Mouse (Mus musculus): ENCODE results near the gene Fam89a.

The Fam89a gene

GRCm38 (mm10) chr8:124751709-124752173 lies at the start of gene Fam89a:
Gene Fam89a (minus strand): TSS chr8:124751832.
- DNase-seq (ENCODE audit: low spot score) = peak; percentile 17

- no peak for DNase-seq (ENCODE audit: low spot score)
Observed at GRCm38 (mm10) chr8:124800542-124800941, 48.9 kb upstream of the Fam89a start.

GRCm38 (mm10) chr8:124795781-124796488 lies 44.3 kb upstream of the Fam89a start:
- no peak for DNase-seq (ENCODE audit: low spot score)

- DNase-seq (ENCODE audit: low spot score) = peak; percentile 8
Observed at GRCm38 (mm10) chr8:124794486-124794780, 42.8 kb upstream of the Fam89a start.

- no peak for DNase-seq (ENCODE audit: low spot score)
Observed at GRCm38 (mm10) chr8:124793661-124794485, 42.2 kb upstream of the Fam89a start.

- DNase-seq (ENCODE audit: low spot score) = peak; percentile 40
Observed at GRCm38 (mm10) chr8:124793172-124793651, 41.6 kb upstream of the Fam89a start.

- DNase-seq (ENCODE audit: low spot score) = no peak
Observed at GRCm38 (mm10) chr8:124792708-124793107, 41.1 kb upstream of the Fam89a start, which contains the start of gene Trim67. Gene Trim67 (plus strand): TSS chr8:124793092.

- DNase-seq (ENCODE audit: low spot score) = no peak
Observed at GRCm38 (mm10) chr8:124792186-124792585, 40.6 kb upstream of the Fam89a start.

GRCm38 (mm10) chr8:124791751-124792150 lies 40.1 kb upstream of the Fam89a start:
- no peak for DNase-seq (ENCODE audit: low spot score)

- no peak for DNase-seq (ENCODE audit: low spot score)
Observed at GRCm38 (mm10) chr8:124790676-124791075, 39.0 kb upstream of the Fam89a start.

- DNase-seq (ENCODE audit: low spot score) = no peak
Observed at GRCm38 (mm10) chr8:124784613-124785012, 33.0 kb upstream of the Fam89a start.

- no peak for DNase-seq (ENCODE audit: low spot score)
Observed at GRCm38 (mm10) chr8:124783228-124783627, 31.6 kb upstream of the Fam89a start.

- DNase-seq (ENCODE audit: low spot score) = no peak
Observed at GRCm38 (mm10) chr8:124782431-124782830, 30.8 kb upstream of the Fam89a start.

GRCm38 (mm10) chr8:124780236-124780635 lies 28.6 kb upstream of the Fam89a start:
- DNase-seq (ENCODE audit: low spot score) = no peak

GRCm38 (mm10) chr8:124775695-124776094 lies 24.1 kb upstream of the Fam89a start:
- peak; percentile 41 for DNase-seq (ENCODE audit: low spot score)

GRCm38 (mm10) chr8:124772389-124772788 lies 20.8 kb upstream of the Fam89a start:
- no peak for DNase-seq (ENCODE audit: low spot score)

- DNase-seq (ENCODE audit: low spot score) = no peak
Observed at GRCm38 (mm10) chr8:124763061-124763460, 11.4 kb upstream of the Fam89a start.

GRCm38 (mm10) chr8:124758544-124758943 lies 6.9 kb upstream of the Fam89a start:
- DNase-seq (ENCODE audit: low spot score) = peak; percentile 8

- DNase-seq (ENCODE audit: low spot score) = no peak
Observed at GRCm38 (mm10) chr8:124756601-124757000, 5.0 kb upstream of the Fam89a start.

GRCm38 (mm10) chr8:124756153-124756552 lies 4.5 kb upstream of the Fam89a start:
- no peak for DNase-seq (ENCODE audit: low spot score)

GRCm38 (mm10) chr8:124755481-124755880 lies 3.8 kb upstream of the Fam89a start:
- DNase-seq (ENCODE audit: low spot score) = no peak

- DNase-seq (ENCODE audit: low spot score) = no peak
Observed at GRCm38 (mm10) chr8:124754792-124755190, 3.2 kb upstream of the Fam89a start.
